Mouse (Mus musculus) MEL (cell line): Measurements from ENCODE around the gene Ntrk3. TPM values are rescaled to one million over a fixed set of nuclear protein-coding genes. Genes with fewer than 3 reads are reported as not detected.

ENCODE experiments used
- DNase-seq: peaks from one replicate; pipeline ENCODE4 v3.0.0; 2011; ENCODE audit warnings: low read depth, low spot score
- H3K27ac ChIP-seq: 2 replicates; pipeline ENCODE4 v1.5.1; 2012; ENCODE audit warnings: low read depth, mild to moderate bottlenecking, control low read depth, low read length, moderate library complexity; ENCODE audit not compliant: control insufficient read depth
- H3K27me3 ChIP-seq, 2 experiments: fragments of 150-350 bp in 1 of 2; sonication (generic) in 1 of 2; 2 replicates each; pipeline ENCODE4 v1.6.1; 2012; ENCODE audit warnings: low read length in 2 of 2, mild to moderate bottlenecking in 2 of 2, improper control_type of control experiment in 1 of 2, moderate library complexity in 1 of 2; ENCODE audit not compliant: insufficient read depth in 2 of 2, control insufficient read depth in 1 of 2
- H3K36me3 ChIP-seq, 2 experiments: 2 replicates each; pipeline ENCODE4 v1.6.1; 2012 to 2014; ENCODE audit warnings: low read length in 2 of 2, improper control_type of control experiment in 1 of 2, inconsistent platforms in 1 of 2, mild to moderate bottlenecking in 1 of 2; ENCODE audit not compliant: insufficient read depth in 2 of 2, control insufficient read depth in 1 of 2
- H3K4me1 ChIP-seq, 2 experiments: fragments of 150-350 bp in 1 of 2; sonication (generic) in 1 of 2; 2 replicates each; pipeline ENCODE4 v1.6.1; 2012; ENCODE audit warnings: low read length in 2 of 2, improper control_type of control experiment in 1 of 2, mild to moderate bottlenecking in 1 of 2; ENCODE audit not compliant: insufficient read depth in 2 of 2, control insufficient read depth in 1 of 2
- H3K4me3 ChIP-seq, 2 experiments: fragments of 150-350 bp in 1 of 2; sonication (generic) in 1 of 2; 2 replicates each; pipeline ENCODE4 v1.5.1; 2012; ENCODE audit warnings: low read depth in 2 of 2, low read length in 2 of 2, mild to moderate bottlenecking in 2 of 2, moderate library complexity in 2 of 2, control low read depth in 1 of 2, improper control_type of control experiment in 1 of 2; ENCODE audit not compliant: control insufficient read depth in 1 of 2, insufficient read depth in 1 of 2
- H3K79me2 ChIP-seq: 2 replicates; pipeline ENCODE4 v1.6.1; 2012; ENCODE audit warnings: mild to moderate bottlenecking, low read length, moderate library complexity; ENCODE audit not compliant: control insufficient read depth, poor library complexity, insufficient read depth
- H3K9ac ChIP-seq: 2 replicates; pipeline ENCODE4 v1.6.1; 2012; ENCODE audit warnings: low read depth, mild to moderate bottlenecking, control low read depth, low read length, moderate library complexity; ENCODE audit not compliant: control insufficient read depth, poor library complexity, severe bottlenecking
- H3K9me3 ChIP-seq: fragments of 150-350 bp; sonication (generic); replicated peaks from 2 replicates; pipeline ENCODE4 v1.6.1; 2012; ENCODE audit warnings: mild to moderate bottlenecking, low read length, improper control_type of control experiment, moderate library complexity; ENCODE audit not compliant: insufficient read depth
- BHLHE40 ChIP-seq: IDR thresholded peaks from 2 replicates; pipeline ENCODE4 v1.6.1; 2012; ENCODE audit warnings: low read depth, mild to moderate bottlenecking, inconsistent platforms, low read length, improper control_type of control experiment, borderline replicate concordance
- CHD2 ChIP-seq: IDR thresholded peaks from 2 replicates; pipeline ENCODE4 v1.6.1; 2011; ENCODE audit warnings: low read length, improper control_type of control experiment
- CTCF ChIP-seq, 3 experiments: IDR thresholded peaks in 2 of 3; conservative IDR thresholded peaks in 1 of 3; 2 replicates each; pipeline ENCODE4 v1.5.1; 2011 to 2012; ENCODE audit warnings: low read length in 3 of 3, low read depth in 2 of 3, mild to moderate bottlenecking in 2 of 3, improper control_type of control experiment in 1 of 3, inconsistent platforms in 1 of 3, mixed read lengths in 1 of 3, moderate library complexity in 1 of 3; ENCODE audit not compliant: control insufficient read depth in 1 of 3, insufficient read depth in 1 of 3, poor library complexity in 1 of 3, severe bottlenecking in 1 of 3
- E2F4 ChIP-seq: IDR thresholded peaks from 2 replicates; pipeline ENCODE4 v1.6.1; 2011; ENCODE audit warnings: low read depth, low read length, improper control_type of control experiment, borderline replicate concordance
- ETS1 ChIP-seq: IDR thresholded peaks from 2 replicates; pipeline ENCODE4 v1.6.1; 2012; ENCODE audit warnings: low read depth, mild to moderate bottlenecking, inconsistent platforms, low read length, improper control_type of control experiment, moderate library complexity
- KAT2A ChIP-seq: conservative IDR thresholded peaks from 2 replicates; pipeline ENCODE4 v1.6.1; 2012; ENCODE audit warnings: low read depth, low read length, improper control_type of control experiment, inconsistent platforms
- MAX ChIP-seq: IDR thresholded peaks from 2 replicates; pipeline ENCODE4 v1.6.1; 2011; ENCODE audit warnings: low read length, improper control_type of control experiment
- MAZ ChIP-seq: IDR thresholded peaks from 2 replicates; pipeline ENCODE4 v1.6.1; 2012; ENCODE audit warnings: low read depth, mild to moderate bottlenecking, inconsistent platforms, low read length, improper control_type of control experiment
- MXI1 ChIP-seq: IDR thresholded peaks from 2 replicates; pipeline ENCODE4 v1.6.1; 2011; ENCODE audit warnings: mild to moderate bottlenecking, low read depth, low read length, improper control_type of control experiment
- MYC ChIP-seq: IDR thresholded peaks from 2 replicates; pipeline ENCODE4 v1.6.1; 2011; ENCODE audit warnings: low read depth, mild to moderate bottlenecking, low read length, improper control_type of control experiment, moderate library complexity
- POLR2A ChIP-seq, 2 experiments: IDR thresholded peaks; 2 replicates each; pipeline ENCODE4 v1.6.1; 2011 to 2012; ENCODE audit warnings: low read length in 2 of 2, mild to moderate bottlenecking in 2 of 2, control low read depth in 1 of 2, improper control_type of control experiment in 1 of 2, low read depth in 1 of 2, moderate library complexity in 1 of 2; ENCODE audit not compliant: control insufficient read depth in 1 of 2, insufficient read depth in 1 of 2, poor library complexity in 1 of 2
- POLR2AphosphoS2 ChIP-seq: IDR thresholded peaks from 2 replicates; pipeline ENCODE4 v1.6.1; 2011; ENCODE audit warnings: low read length, improper control_type of control experiment
- POLR2AphosphoS5 ChIP-seq: IDR thresholded peaks from 2 replicates; pipeline ENCODE4 v1.6.1; 2012; ENCODE audit warnings: low read depth, borderline replicate concordance, mild to moderate bottlenecking, inconsistent platforms, low read length, moderate library complexity, mixed read lengths
- RCOR1 ChIP-seq: IDR thresholded peaks from 2 replicates; pipeline ENCODE4 v1.6.1; 2012; ENCODE audit warnings: low read depth, mild to moderate bottlenecking, inconsistent platforms, low read length, improper control_type of control experiment
- SIN3A ChIP-seq: IDR thresholded peaks from 2 replicates; pipeline ENCODE4 v1.6.1; 2012; ENCODE audit warnings: low read length, improper control_type of control experiment, inconsistent platforms
- ZC3H11A ChIP-seq: IDR thresholded peaks from 2 replicates; pipeline ENCODE4 v1.6.1; 2012; ENCODE audit warnings: low read depth, mild to moderate bottlenecking, inconsistent platforms, low read length, improper control_type of control experiment
- polyA plus RNA-seq, 2 experiments: library from polyadenylated mRNA; stranded (reverse) in 1 of 2; unstranded in 1 of 2; fragments of >175 nt in 1 of 2; fragments of >200 nt in 1 of 2; gene quantifications; 2 replicates each; pipeline versions ENCODE4 v1.2.1 to v1.2.4; 2012; ENCODE audit warnings: low replicate concordance in 2 of 2, low read depth in 1 of 2; ENCODE audit not compliant: insufficient read length in 2 of 2, insufficient read depth in 1 of 2, missing spikeins in 1 of 2
- total RNA-seq: library from RNA; depleted of rRNA; stranded (reverse); fragments of 300-350 nt; gene quantifications from 2 replicates; pipeline ENCODE4 v1.2.3, GENCODE M21; 2012

Gene Ntrk3
- total and polyA plus RNA-seq, 3 experiments, result 0.04 TPM; not detected in 2

DNA sequence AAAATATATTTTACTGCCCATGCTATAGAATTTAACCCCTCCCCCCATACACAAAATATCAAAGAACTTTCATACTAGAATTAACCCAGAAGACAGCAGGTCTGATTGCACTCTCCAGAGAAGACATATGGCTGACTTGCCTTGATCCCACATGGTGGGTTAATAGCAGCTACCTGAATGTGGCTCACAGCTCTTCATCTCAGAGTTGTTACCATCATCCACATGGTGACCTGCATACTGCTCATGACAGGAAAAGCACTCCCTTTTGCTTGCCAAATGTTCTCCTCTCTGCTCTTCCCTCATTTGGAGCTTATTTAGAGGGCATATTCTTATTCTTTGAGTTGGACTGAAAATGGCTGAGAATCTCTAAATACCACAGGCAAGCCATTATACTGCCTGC is 404.4 kb downstream of the Ntrk3 start:
- Histone ChIP-seq H3K27me3 (no peaks in the 10 kb centered on the region), H3K9me3 (no peaks in the 10 kb centered on the region), H3K4me3 (no peak overlapping the region), H3K27ac (no peak overlapping the region), H3K4me1 (no peaks in the 10 kb centered on the region), H3K79me2 (no peaks in the 10 kb centered on the region), H3K36me3 (no peaks in the 10 kb centered on the region), H3K9ac (no peak overlapping the region)
- no peak for DNase-seq
- no peak for TF ChIP-seq CTCF (IDR thresholded peaks at IDR 0.05 in 2 of 3, conservative IDR thresholded peaks at IDR 0.05 in 1 of 3; ENCODE audit: control insufficient read depth in 1 of 3, insufficient read depth in 1 of 3, low read depth in 2 of 3, low read length in 3 of 3, poor library complexity in 1 of 3, severe bottlenecking in 1 of 3)
- TF ChIP-seq MYC, result no peak
- no peak for TF ChIP-seq KAT2A
- TF ChIP-seq MAX, result no peak
- no peak for TF ChIP-seq POLR2AphosphoS2
- TF ChIP-seq MXI1, result no peak
- TF ChIP-seq, all 39 proteins: peak for 0

- no peaks in the 10 kb centered on the region for H3K9me3 ChIP-seq
- H3K4me1 ChIP-seq, result no peaks in the 10 kb centered on the region
- H3K36me3 ChIP-seq, result no peaks in the 10 kb centered on the region
- DNase-seq, result no peak
- no peak overlapping the region for H3K27ac ChIP-seq
- H3K27me3 ChIP-seq, result no peaks in the 10 kb centered on the region
- H3K9ac ChIP-seq, result no peak overlapping the region
- TF ChIP-seq RCOR1, result no peak
- no peak for TF ChIP-seq ZC3H11A
- no peak for TF ChIP-seq POLR2AphosphoS5
- no peak for TF ChIP-seq SIN3A
- TF ChIP-seq E2F4, result no peak
- no peak for TF ChIP-seq BHLHE40
- no peak for TF ChIP-seq MAZ
- no peak for TF ChIP-seq ETS1
- no peak for TF ChIP-seq POLR2A (IDR thresholded peaks at IDR 0.05; ENCODE audit: control insufficient read depth in 1 of 2, insufficient read depth in 1 of 2, low read depth in 1 of 2, low read length in 2 of 2, poor library complexity in 1 of 2)
- H3K4me3 ChIP-seq, result no peak overlapping the region
- H3K79me2 ChIP-seq, result no peaks in the 10 kb centered on the region
Measured at GRCm38 (mm10) chr7:78328301-78328700, 409.5 kb downstream of the Ntrk3 start.

- H3K27me3 ChIP-seq, result no peaks in the 10 kb centered on the region
- H3K4me1 ChIP-seq, result no peaks in the 10 kb centered on the region
- no peak overlapping the region for H3K9ac ChIP-seq
- no peak overlapping the region for H3K4me3 ChIP-seq
- no peak for TF ChIP-seq CHD2
- H3K36me3 ChIP-seq, result no peaks in the 10 kb centered on the region
- no peaks in the 10 kb centered on the region for H3K79me2 ChIP-seq
- H3K9me3 ChIP-seq, result no peaks in the 10 kb centered on the region
- H3K27ac ChIP-seq, result no peak overlapping the region
- no peak for DNase-seq
Measured at GRCm38 (mm10) chr7:78326185-78326584, 411.6 kb downstream of the Ntrk3 start.
